Mouse (Mus musculus): ENCODE measurements around the gene Galm.

The Galm gene

GRCm38 (mm10) chr17:80127331-80128251 lies at the start of gene Galm:
Gene Galm (plus strand): TSS chr17:80127471.
- peak; percentile 81 to 87 for DNase-seq

GRCm38 (mm10) chr17:80078726-80079125 lies 48.5 kb upstream of the Galm start:
- DNase-seq: no peak

DNA sequence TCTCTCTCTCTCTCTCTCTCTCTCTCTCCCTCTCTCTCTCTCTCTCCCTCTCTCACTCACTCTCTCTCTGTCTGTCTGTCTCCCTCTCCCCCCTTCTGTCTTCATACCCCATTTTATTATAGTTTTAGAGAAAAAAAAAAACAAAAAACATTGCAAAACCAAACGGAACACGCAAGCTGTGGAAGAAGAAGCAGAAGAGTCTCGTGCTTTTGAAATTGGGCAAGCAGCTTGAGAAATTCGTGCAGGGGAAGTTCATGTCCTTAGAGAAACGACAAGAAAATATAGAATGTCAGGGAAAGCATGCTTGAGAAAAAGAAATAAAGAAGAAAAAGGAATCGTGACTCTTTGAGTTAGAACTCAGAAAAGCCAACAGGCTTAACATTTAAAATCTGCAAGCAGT lies 44.0 kb upstream of the Galm start:
- no peak for DNase-seq

DNA sequence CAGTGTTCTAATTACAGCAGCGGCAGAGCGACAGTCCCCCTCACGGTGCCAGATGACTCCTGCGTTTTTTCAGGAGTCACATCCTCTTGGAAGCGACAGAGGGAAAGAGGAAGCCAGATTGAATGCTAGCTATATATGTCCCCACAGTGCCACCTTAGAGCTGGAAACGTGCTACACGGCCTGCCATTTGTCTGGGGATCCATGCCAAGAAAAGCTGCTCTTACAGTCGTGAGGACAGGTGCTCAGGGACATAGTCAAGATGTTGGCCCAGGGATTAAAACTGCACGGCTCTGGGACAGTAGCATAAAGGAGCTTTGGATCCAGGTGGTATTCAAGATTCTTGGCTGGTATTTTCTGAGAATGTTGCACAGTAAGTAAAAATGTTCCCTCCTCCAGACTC lies 42.8 kb upstream of the Galm start:
- no peak for DNase-seq

GRCm38 (mm10) chr17:80086591-80086990 lies 40.7 kb upstream of the Galm start:
- DNase-seq: no peak

DNA sequence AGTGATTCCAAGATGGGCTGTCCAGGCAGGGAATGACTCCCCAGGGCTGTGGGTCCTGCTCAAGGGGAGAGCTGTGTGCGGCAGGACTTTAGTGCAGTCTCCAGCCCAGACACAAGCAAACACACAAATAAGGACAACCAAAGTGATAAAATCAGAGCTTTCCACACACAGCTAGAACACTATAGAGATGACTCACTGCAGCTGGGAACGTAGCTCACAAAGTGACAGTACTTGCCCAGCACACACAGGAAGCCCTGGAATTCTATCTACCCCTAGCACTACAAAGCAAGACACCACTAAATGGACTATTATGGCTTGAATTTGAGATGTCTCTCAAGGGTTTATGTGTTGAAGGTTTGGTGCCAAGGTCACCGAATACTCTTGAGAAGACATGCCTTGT lies 39.1 kb upstream of the Galm start:
- no peak for DNase-seq

GRCm38 (mm10) chr17:80090551-80090950 lies 36.7 kb upstream of the Galm start:
- DNase-seq: no peak

- no peak for DNase-seq
These were observed 35.3 kb upstream of the Galm start for GRCm38 (mm10) chr17:80091879-80092549.

- peak in 1 of 2 experiments; percentile 49 for DNase-seq
These were observed 31.9 kb upstream of the Galm start for GRCm38 (mm10) chr17:80095254-80095899.

- peak; percentile 88 to 94 for DNase-seq
These were observed 31.1 kb upstream of the Galm start for GRCm38 (mm10) chr17:80096043-80096719.

DNA sequence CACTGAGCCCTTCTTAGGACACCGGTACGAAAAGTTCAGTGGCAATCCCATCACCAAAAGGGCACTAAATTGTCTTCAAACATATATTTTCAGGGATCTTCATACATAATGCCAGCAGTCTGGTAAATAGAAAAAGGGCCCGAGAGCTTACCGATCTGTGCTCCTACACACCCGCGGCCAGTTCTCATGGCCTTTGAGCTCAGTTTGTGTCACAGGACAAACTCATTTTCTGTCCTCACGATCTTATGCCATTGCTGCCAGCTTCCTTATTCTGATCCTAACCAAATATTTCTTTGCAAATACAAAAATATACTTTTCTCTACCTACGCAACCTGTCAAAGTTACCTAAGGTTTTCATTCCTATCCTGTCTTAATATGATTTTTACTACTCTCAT lies 30.6 kb upstream of the Galm start:
- DNase-seq: no peak

DNA sequence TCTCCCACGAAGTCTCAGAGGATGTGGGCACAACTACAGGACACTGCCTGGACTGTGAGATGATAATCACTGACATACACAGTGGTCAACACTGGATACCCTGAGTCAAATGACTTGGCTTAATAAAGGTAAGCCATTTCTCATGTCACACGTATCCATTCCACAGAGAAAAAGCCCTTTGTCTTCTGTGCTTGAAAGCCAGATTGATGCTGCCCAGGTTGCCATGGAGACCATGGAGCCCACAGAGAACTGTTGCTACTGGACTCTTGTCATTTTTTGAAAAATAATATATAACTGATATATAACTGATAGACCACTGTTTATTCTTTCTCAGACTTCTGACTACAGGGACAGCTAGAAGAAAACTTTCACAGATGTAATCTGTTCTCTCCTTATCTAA lies 30.1 kb upstream of the Galm start:
- DNase-seq: no peak

DNA sequence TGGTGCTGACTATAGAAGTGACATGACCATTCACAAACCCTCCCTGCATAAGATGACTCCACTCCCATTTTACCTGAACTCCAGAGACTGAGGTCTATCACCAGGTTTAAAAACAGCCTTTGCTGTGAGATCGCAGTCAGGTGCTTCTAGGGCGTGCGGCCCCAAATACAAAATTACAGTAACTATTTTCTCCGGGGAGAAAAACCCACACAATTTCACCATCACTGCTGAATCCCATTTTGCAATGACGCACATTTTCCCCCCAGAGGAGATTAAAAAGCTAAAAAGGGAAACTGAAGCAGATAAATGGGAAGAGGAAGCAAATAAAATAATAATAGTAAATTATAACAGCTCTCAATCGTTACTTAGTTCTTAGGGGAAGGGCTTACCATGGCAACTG lies 27.4 kb upstream of the Galm start:
- no peak for DNase-seq

DNA sequence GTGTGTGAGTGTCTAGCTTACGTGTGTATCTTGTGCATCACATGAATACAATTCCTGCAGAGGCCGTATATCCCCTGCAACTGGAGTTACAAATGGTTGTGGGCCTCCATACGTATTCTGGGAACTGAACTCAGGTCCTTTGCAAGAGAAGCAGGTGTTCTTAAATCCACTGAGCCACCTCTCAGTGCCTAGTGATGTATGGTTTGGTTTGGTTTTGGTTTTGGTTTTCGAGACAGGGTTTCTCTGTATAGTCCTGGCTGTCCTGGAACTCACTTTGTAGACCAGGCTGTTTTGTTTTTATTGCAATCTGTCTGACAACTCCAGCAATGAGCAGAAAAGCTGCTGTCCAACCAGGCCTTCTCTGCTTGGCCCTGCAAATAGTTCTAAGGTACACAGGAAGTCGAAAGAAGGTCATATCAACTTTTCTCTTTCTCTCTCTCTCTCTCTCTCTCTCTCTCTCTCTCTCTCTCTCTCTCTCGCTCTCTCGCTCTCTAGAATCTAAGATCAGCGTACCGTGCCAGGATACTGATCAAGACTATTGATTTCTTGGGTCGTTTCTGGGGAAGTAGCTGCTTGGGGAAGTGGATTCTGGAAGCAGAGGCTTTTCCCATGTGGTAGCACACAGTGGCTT lies 21.8 kb upstream of the Galm start:
- no peak for DNase-seq

- DNase-seq: no peak
These were observed 14.5 kb upstream of the Galm start for GRCm38 (mm10) chr17:80112665-80113305.

GRCm38 (mm10) chr17:80113468-80113867 lies 13.8 kb upstream of the Galm start:
- no peak for DNase-seq

DNA sequence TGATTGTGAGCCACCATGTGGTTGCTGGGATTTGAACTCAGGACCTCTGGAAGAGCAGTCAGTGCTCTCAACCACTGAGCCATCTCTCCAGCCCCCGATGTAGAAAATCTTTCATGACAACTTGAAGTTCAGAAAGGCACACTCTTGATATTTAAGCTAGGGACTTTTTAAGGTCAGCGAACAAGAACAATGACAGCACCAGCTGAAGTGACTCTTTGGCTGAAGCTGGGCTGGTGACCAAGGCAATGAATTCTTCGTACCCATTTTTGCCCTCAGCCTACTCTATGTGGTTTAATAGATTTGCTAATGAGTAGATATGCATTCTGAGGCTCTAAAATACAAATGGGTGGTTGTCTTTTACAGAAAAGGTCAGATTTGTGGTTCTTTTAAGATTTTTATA lies 6.9 kb upstream of the Galm start:
- no peak for DNase-seq

GRCm38 (mm10) chr17:80121833-80122232 lies 5.4 kb upstream of the Galm start:
- no peak for DNase-seq

DNA sequence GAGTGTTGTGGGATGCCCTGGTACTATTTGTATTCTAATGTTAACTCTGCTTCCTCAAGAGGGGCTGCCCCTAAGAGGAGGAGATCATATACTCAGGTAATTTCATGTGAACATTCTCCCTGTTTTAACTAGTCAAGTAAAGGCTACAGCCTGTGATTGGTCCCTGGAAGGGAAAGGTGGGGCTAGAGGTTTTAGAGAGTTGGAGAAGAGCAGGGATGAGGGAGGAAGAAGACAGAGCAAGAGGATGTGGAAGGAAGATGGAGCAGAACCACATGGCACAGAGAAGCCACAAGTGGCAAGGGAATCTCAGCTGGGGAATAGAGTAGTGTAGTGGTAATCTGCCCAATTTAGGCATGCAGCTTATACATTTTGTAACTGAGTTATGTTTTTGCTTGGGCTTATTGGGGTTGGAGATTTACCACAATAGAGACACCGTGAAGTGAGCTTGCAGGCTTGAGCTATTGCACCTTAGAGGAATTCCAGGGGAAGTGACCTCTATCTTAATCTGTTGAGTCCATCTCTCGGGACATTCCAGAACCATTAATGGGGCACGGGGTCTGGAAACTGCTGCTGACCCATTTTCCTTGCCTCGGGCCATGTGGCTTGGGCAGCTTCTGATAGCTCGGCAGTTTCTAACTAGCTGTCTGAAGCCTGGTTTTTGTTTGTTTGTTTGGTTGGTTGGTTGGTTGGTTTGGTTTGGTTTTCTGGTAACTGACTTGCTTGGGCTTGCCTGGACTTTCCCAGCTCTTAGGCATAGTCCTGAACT lies 2.1 kb upstream of the Galm start:
- DNase-seq: peak; percentile 23 to 62

DNA sequence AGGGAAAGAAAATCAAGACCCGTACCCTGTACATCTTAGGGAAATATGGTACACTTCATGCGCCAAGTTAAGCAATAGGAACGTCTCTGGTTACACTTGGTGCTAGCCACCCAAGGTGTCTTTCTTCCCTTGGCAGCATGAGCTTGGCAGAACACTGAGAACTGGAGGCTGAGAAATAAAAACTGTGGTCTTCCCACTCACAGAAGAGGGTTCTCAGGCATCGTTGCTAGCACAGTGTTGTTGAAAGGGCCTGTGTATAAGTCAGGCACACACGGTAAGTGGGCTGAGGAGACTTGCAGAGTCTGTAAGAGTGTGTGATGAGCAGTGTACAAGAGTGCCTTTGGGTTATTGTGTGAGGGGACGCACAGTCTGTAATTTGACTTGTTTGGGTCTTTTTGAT lies 1.1 kb upstream of the Galm start:
- no peak for DNase-seq

GRCm38 (mm10) chr17:80128476-80128990 lies 1.3 kb downstream of the Galm start:
- DNase-seq: no peak

All from kidney, postnatal 25 days (tissue).